Mouse (Mus musculus) limb, embryonic 10.5 days (tissue): ENCODE data around the gene Dhrs3. TPM values are rescaled to one million over a fixed set of nuclear protein-coding genes. Genes with fewer than 3 reads are reported as not detected.
A peak's percentile ranks its signal among the peaks of the same experiment; 100 is the strongest.

Experiments used
- DNase-seq: peaks from one replicate; pipeline ENCODE4 v3.0.0-alpha.2; 2017; ENCODE audit warnings: low spot score
- H3K27ac ChIP-seq: fragments of 300-500 bp; sonication (generic); 2 replicates; pipeline ENCODE4 v1.5.1; 2016; ENCODE audit warnings: mild to moderate bottlenecking
- H3K27me3 ChIP-seq: fragments of 300-500 bp; sonication (generic); 2 replicates; pipeline ENCODE4 v1.6.1; 2016; ENCODE audit warnings: low read depth, mild to moderate bottlenecking; ENCODE audit not compliant: poor library complexity, severe bottlenecking
- H3K36me3 ChIP-seq: fragments of 300-500 bp; sonication (generic); 2 replicates; pipeline ENCODE4 v1.6.1; 2016; ENCODE audit warnings: mild to moderate bottlenecking, moderate library complexity
- H3K4me1 ChIP-seq: fragments of 300-500 bp; sonication (generic); 2 replicates; pipeline ENCODE4 v1.6.1; 2016
- H3K4me3 ChIP-seq: fragments of 300-500 bp; sonication (generic); 2 replicates; pipeline ENCODE4 v1.5.1; 2016; ENCODE audit warnings: mild to moderate bottlenecking, moderate library complexity
- H3K9me3 ChIP-seq: fragments of 300-500 bp; sonication (generic); replicated peaks from 2 replicates; pipeline ENCODE4 v1.6.1; 2016; ENCODE audit warnings: mild to moderate bottlenecking
- WGBS: fragments of 180-500 bp; shearing (Covaris S2); methylation state at CpG from one replicate; pipeline ENCODE4 v1.1.7; 2016; 5-methylcytosine and 5-hydroxymethylcytosine counted together
- polyA plus RNA-seq: library from polyadenylated mRNA; unstranded; fragments of >200 nt; fragmentation: Nextera tagmentation; extraction: Ambion mirVana; gene quantifications from 2 replicates; pipeline ENCODE4 v1.2.1, GENCODE M21; 2016

The Dhrs3 gene
- polyA plus RNA-seq, 1 experiment from 2014 or later = 49.8 TPM

GRCm38 (mm10) chr4:144903932-144904331 is 11.3 kb downstream of the Dhrs3 start:
- peaks cover 36% of the 10 kb centered on the region for H3K36me3 ChIP-seq
- no peaks in the 10 kb centered on the region for H3K27me3 ChIP-seq
- H3K4me3 ChIP-seq = no peak overlapping the region
- H3K4me1 ChIP-seq = peaks cover 24% of the 10 kb centered on the region
- DNase-seq = no peak
- no peak overlapping the region for H3K27ac ChIP-seq
- no peaks in the 10 kb centered on the region for H3K9me3 ChIP-seq
- WGBS = 56% methylated on average over 3 of the region's 3 CpGs

DNA sequence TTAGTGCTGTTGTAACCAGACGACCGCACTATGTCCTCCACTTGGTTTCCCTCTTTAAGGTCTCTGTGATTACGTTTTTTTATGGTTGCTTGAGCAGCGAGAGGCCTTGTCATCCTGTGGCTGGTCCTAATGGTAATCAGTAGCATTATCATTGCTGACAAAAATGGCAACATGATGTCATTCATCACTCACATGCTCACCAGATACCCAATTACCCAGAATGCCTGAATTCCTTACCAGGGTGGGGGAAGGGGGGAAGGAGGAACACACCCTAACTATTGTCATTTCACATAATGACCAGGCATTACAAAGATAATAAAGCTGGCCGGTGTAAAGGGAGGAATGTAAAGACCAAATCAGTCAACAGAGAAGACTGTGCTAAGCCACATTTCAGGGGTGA is 12.5 kb downstream of the Dhrs3 start:
- peaks cover 24% of the 10 kb centered on the region for H3K4me1 ChIP-seq
- WGBS = 79% methylated on average over 5 of the region's 5 CpGs
- no peak overlapping the region for H3K27ac ChIP-seq
- no peaks in the 10 kb centered on the region for H3K27me3 ChIP-seq
- H3K36me3 ChIP-seq = peaks cover 24% of the 10 kb centered on the region
- H3K4me3 ChIP-seq = no peak overlapping the region
- H3K9me3 ChIP-seq = no peaks in the 10 kb centered on the region
- DNase-seq = no peak

- no peak for DNase-seq
- Histone ChIP-seq H3K27me3 (no peaks in the 10 kb centered on the region), H3K4me3 (no peak overlapping the region), H3K9me3 (no peaks in the 10 kb centered on the region), H3K27ac (0 out of 2 replicates have a peak overlapping the region, but pooled peaks have one; percentile 11), H3K36me3 (peaks cover 18% of the 10 kb centered on the region), H3K4me1 (peaks cover 24% of the 10 kb centered on the region)
- WGBS = 85% methylated on average over 8 of the region's 8 CpGs
These were observed 13.6 kb downstream of the Dhrs3 start for GRCm38 (mm10) chr4:144906001-144906889.

DNA sequence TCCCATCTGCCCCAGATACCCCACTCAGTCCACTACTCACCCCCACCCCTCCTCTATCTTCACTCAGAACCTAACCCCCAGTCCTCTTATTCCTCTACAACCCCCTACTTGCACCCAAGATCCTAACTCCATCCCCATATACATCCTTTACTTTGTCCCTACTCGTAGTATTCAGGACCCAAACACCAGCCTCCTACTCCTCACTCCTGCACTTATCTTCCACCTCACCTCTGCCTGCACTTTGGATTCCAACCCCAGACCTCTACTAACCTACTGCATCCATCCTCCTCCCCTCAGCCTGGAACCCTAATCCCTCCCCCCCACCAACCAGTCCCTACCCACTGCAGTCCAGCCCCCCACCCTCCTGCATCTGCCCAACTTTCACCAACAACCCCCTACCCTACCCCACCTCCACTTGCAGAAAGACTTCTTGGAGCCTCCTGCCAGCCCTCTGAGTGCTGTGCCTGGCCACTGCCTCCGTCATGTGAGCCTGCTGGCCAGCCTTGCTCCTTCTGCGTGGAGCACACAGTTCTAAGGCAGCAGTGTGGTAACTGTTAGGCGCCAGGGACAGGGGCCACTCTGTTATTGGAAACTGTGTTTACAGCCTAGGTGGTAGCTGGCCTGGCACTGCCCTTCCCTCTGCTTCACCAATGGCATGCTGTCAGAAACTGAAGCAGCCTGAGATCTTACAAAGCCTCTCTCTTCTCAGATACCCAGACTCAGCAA is 14.5 kb downstream of the Dhrs3 start:
- H3K9me3 ChIP-seq = no peaks in the 10 kb centered on the region
- WGBS = 85% methylated on average over 4 of the region's 4 CpGs
- DNase-seq = no peak
- H3K27ac ChIP-seq = no peak overlapping the region; the same call in 1 of the 2 replicates
- H3K4me3 ChIP-seq = no peak overlapping the region
- H3K27me3 ChIP-seq = no peaks in the 10 kb centered on the region
- H3K36me3 ChIP-seq = peaks cover 14% of the 10 kb centered on the region; the same call in 1 of the 2 replicates
- peaks cover 24% of the 10 kb centered on the region for H3K4me1 ChIP-seq

DNA sequence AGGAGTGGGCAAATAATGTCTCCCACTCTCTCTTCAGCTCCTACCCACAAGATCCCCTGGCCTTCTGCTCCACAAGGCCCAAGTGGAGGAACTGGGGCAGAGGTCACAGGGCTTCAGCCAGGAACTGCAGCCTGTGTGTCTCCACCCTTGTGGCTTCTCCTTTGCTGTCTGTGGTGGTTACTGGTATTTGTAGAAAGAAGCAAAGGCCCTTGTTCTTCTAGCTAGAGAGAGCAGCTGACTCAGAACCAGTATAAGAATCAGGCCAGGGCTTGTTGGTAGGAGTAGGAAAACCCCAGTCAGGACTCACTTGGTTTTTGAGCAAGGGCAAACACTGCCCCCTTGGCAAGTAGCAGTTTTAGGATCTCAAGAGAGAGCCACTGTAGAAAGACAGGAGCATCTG is 16.2 kb downstream of the Dhrs3 start:
- peaks cover 18% of the 10 kb centered on the region for H3K4me1 ChIP-seq
- no peaks in the 10 kb centered on the region for H3K9me3 ChIP-seq
- no peak overlapping the region for H3K27ac ChIP-seq
- DNase-seq = no peak
- H3K4me3 ChIP-seq = no peak overlapping the region
- H3K36me3 ChIP-seq = peaks cover 19% of the 10 kb centered on the region; the same call in 1 of the 2 replicates
- no peaks in the 10 kb centered on the region for H3K27me3 ChIP-seq

DNA sequence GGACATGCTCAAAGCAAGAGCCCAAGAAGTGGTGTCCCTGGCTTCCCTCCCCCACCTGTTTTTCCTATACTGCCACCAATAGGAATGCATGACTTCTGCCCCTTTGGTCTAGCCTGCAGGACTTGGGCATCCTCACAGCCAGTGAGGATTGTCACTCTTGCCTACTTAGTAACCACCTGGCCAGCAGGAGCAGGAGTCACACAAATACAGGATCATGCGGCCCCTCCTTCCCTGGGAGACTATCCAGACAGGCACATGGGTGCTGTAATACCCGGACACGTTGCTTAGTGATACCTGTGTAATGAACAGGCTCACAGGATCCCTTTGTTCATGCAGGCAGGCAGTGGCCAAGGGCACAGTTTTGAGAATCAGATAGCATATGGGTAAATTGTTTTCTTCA is 17.7 kb downstream of the Dhrs3 start:
- Histone ChIP-seq H3K27ac (no peak overlapping the region), H3K4me3 (no peak overlapping the region), H3K36me3 (peaks cover 17% of the 10 kb centered on the region; the same call in 1 of the 2 replicates), H3K4me1 (peaks cover 15% of the 10 kb centered on the region), H3K9me3 (no peaks in the 10 kb centered on the region), H3K27me3 (no peaks in the 10 kb centered on the region)
- no peak for DNase-seq
- WGBS = 89% methylated on average over 3 of the region's 3 CpGs

DNA sequence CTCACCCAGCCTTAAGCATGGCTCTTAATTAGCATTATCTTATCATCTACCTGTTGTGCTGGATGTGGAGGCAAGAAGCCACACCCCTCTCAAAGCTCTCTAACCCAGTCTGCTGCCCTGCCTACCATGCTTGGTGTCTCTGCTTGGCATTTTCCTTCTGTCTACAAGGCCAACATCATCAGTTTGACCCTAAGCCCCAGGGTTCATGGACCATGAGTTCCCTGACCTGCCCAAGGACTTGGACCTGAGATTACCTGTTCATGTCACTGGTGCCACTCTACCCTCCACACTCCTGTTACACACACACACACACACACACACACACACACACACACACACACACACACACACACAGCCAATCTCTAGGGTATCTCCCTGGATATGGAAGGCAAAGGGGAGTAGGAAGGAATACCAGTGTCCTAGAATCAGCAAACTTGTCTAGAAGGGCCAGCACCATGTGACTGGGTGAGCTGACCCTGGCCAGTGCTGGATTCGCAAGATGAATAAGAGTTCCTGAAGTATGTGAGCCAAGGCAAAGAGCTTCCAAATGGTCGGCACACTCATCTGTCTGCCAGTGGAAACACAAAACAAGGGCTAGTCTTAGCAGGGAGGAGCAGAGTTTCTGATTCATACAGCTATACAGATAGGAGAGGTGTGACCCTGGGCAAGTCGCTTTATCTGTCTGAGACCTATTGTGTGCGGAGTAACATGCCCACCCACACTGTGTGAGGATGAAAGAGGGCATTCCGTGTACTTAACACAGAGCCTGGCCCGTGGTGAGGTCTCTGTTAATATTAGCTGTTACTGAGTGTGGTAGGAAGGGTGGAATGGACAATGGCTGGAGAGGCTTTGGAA is 20.9 kb downstream of the Dhrs3 start:
- Histone ChIP-seq H3K4me1 (no peaks in the 10 kb centered on the region), H3K27me3 (no peaks in the 10 kb centered on the region), H3K27ac (no peak overlapping the region), H3K4me3 (no peak overlapping the region), H3K9me3 (no peaks in the 10 kb centered on the region), H3K36me3 (peaks cover 13% of the 10 kb centered on the region; the same call in 1 of the 2 replicates)
- WGBS = 92% methylated on average over 6 of the region's 6 CpGs
- no peak for DNase-seq

- H3K36me3 ChIP-seq = peaks cover 43% of the 10 kb centered on the region
- no peaks in the 10 kb centered on the region for H3K9me3 ChIP-seq
- no peak overlapping the region for H3K4me3 ChIP-seq
- no peak overlapping the region for H3K27ac ChIP-seq
- WGBS = 89% methylated on average over 6 of the region's 6 CpGs
- H3K4me1 ChIP-seq = no peaks in the 10 kb centered on the region
- no peaks in the 10 kb centered on the region for H3K27me3 ChIP-seq
- no peak for DNase-seq
These were observed 23.9 kb downstream of the Dhrs3 start for GRCm38 (mm10) chr4:144916520-144916919.

DNA sequence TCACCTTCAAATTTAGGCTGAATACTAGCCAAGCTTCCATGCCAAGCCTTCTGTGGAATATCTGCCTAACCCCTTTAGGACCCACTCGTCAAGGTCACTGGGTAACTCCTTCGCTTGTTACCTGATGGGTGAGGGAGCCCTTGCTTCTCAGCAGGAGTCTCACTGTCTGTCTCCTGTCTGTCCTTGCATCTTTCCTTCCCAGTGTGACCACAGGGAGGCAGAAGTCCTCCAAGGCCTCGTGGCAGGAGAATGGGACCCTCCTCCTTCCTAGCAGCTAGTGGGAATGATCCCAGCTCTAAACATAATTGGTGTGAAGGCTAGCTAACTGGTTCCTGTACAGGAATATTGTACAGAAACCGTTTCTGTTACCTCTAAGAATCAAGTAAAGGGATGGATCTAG is 24.5 kb downstream of the Dhrs3 start:
- Histone ChIP-seq H3K27ac (no peak overlapping the region), H3K27me3 (no peaks in the 10 kb centered on the region), H3K4me1 (no peaks in the 10 kb centered on the region), H3K9me3 (no peaks in the 10 kb centered on the region), H3K36me3 (peaks cover 47% of the 10 kb centered on the region), H3K4me3 (no peak overlapping the region)
- no peak for DNase-seq
- WGBS = 73% methylated on average over 4 of the region's 4 CpGs

- H3K27ac ChIP-seq = no peak overlapping the region
- H3K36me3 ChIP-seq = peaks cover 56% of the 10 kb centered on the region
- H3K27me3 ChIP-seq = no peaks in the 10 kb centered on the region
- no peaks in the 10 kb centered on the region for H3K9me3 ChIP-seq
- 93% methylated on average over 10 of the region's 10 CpGs for WGBS
- no peak overlapping the region for H3K4me3 ChIP-seq
- H3K4me1 ChIP-seq = no peaks in the 10 kb centered on the region
- no peak for DNase-seq
These were observed 25.9 kb downstream of the Dhrs3 start for GRCm38 (mm10) chr4:144918501-144918900.

DNA sequence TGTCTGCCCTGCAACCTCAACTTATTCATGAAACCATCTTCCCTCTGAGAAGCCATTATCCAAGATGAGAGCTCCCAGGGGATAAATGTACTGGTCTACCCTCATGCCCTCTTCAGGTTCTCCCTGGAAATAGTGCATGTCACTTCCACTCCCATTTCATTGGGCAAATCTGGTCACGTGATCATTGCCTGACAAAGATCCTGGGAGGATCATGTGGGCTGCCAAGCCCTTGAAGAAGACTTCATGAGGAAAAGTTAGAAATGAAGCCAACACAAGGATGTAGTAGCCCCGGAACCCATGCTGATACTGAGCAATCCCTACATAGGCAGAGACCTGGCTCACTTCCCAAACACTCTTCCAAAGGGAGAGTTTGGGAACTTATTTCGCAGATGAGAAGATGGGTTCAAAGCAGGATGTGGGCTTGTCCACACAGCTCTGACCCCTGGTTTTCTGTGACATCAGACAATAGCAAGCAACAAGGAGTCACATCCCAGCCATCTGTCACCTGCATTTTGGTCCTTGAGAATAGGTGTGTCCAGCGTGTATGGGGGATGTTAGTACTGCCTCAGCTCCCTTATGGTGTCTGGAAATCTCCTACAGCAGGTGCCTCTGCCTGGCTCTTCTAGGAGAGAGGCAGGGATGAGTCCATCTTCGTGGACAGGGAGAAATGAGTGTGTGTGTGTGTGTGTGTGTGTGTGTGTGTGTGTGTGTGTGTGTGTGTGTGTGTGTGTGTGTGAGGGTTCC is 36.2 kb downstream of the Dhrs3 start:
- Histone ChIP-seq H3K36me3 (peaks cover 23% of the 10 kb centered on the region), H3K9me3 (no peaks in the 10 kb centered on the region), H3K27ac (no peak overlapping the region), H3K4me3 (no peak overlapping the region), H3K27me3 (no peaks in the 10 kb centered on the region), H3K4me1 (peaks cover 17% of the 10 kb centered on the region)
- DNase-seq = no peak
- 91% methylated on average over 5 of the region's 5 CpGs for WGBS

- no peak overlapping the region for H3K27ac ChIP-seq
- H3K9me3 ChIP-seq = no peaks in the 10 kb centered on the region
- H3K4me1 ChIP-seq = peaks cover 21% of the 10 kb centered on the region
- no peak for DNase-seq
- 94% methylated on average over 1 of the region's 1 CpGs for WGBS
- H3K36me3 ChIP-seq = peaks cover 22% of the 10 kb centered on the region
- no peaks in the 10 kb centered on the region for H3K27me3 ChIP-seq
- H3K4me3 ChIP-seq = no peak overlapping the region
These were observed 37.2 kb downstream of the Dhrs3 start for GRCm38 (mm10) chr4:144929811-144930221.
